Mouse (Mus musculus) neutrophil, adult 59 days (primary cell): ENCODE results near the gene Rhox2h. TPM values are rescaled to one million over a fixed set of nuclear protein-coding genes. Genes with fewer than 3 reads are reported as not detected.

Experiments
- total RNA-seq, 2 experiments: library from RNA; stranded (reverse); gene quantifications; 1 replicate in 1 of 2; 2 replicates in 1 of 2; pipeline ENCODE4 v1.2.4; 2023

Rhox2h gene
- not detected for total RNA-seq

GRCm38 (mm10) chrX:37673177-37673576 is at the start of gene Rhox2h:
Rhox2h (minus strand) TSS chrX:37673277.

GRCm38 (mm10) chrX:37668664-37669063 is 4.4 kb downstream of the Rhox2h start, which contains the start of gene Rhox3h:
Rhox3h (minus strand) TSS chrX:37668764.

GRCm38 (mm10) chrX:37651227-37651626 is 21.9 kb downstream of the Rhox2h start, which contains the start of gene Rhox4g:
Rhox4g (minus strand) TSS chrX:37651327.

GRCm38 (mm10) chrX:37643370-37643769 is 29.7 kb downstream of the Rhox2h start, which contains the start of gene Rhox2g:
Rhox2g (minus strand) TSS chrX:37643470.

GRCm38 (mm10) chrX:37628512-37628911 is 44.6 kb downstream of the Rhox2h start, which contains the start of gene Rhox3g:
Rhox3g (minus strand) TSS chrX:37628612.

Other genes with a start within 250 kb of the Rhox2h start
- gene Rhox4b, start 240.8 kb downstream of the Rhox2h start, total RNA-seq: not detected
- not detected for gene Rhox2c, start 219.6 kb downstream of the Rhox2h start, total RNA-seq
- gene Rhox3c, start 214.7 kb downstream of the Rhox2h start, total RNA-seq: not detected
- not detected for gene Rhox4c, start 192.9 kb downstream of the Rhox2h start, total RNA-seq
- gene Rhox2d, start 179.8 kb downstream of the Rhox2h start, total RNA-seq: not detected
- gene Rhox4d, start 158.9 kb downstream of the Rhox2h start, total RNA-seq: not detected
- not detected for gene Rhox2e, start 142.8 kb downstream of the Rhox2h start, total RNA-seq
- not detected for gene Rhox3e, start 131.3 kb downstream of the Rhox2h start, total RNA-seq
- not detected for gene Rhox4e, start 115.9 kb downstream of the Rhox2h start, total RNA-seq
- gene Rhox2f, start 101.9 kb downstream of the Rhox2h start, total RNA-seq: not detected
- not detected for gene Rhox3f, start 92.3 kb downstream of the Rhox2h start, total RNA-seq
- gene Rhox4f, start 65.6 kb downstream of the Rhox2h start, total RNA-seq: not detected
- gene Rhox3g, start 44.7 kb downstream of the Rhox2h start, total RNA-seq: not detected
- gene Rhox2g, start 29.8 kb downstream of the Rhox2h start, total RNA-seq: not detected
- not detected for gene Rhox4g, start 21.9 kb downstream of the Rhox2h start, total RNA-seq
- gene Rhox3h, start 4.5 kb downstream of the Rhox2h start, total RNA-seq: not detected
- gene Rhox5, start 131.6 kb upstream of the Rhox2h start, total RNA-seq: not detected
- gene Rhox6, start 153.6 kb upstream of the Rhox2h start, total RNA-seq: not detected
- gene Rhox7a, start 158.4 kb upstream of the Rhox2h start, total RNA-seq: not detected
- not detected for gene Rhox8, start 205.7 kb upstream of the Rhox2h start, total RNA-seq
- not detected for gene Rhox7b, start 224.0 kb upstream of the Rhox2h start, total RNA-seq
- not detected for gene Rhox9, start 228.5 kb upstream of the Rhox2h start, total RNA-seq